Mouse (Mus musculus) G1E (cell line): ENCODE data around the gene Klhl12.

Source experiments
- CTCF ChIP-seq: IDR thresholded peaks from 2 replicates; pipeline ENCODE4 v1.5.1; 2012; ENCODE audit warnings: low read depth, low read length, inconsistent platforms, mixed read lengths
- TAL1 ChIP-seq: conservative IDR thresholded peaks from 2 replicates; pipeline ENCODE4 v1.6.1; 2012; ENCODE audit warnings: low read depth, low read length, inconsistent platforms, mixed read lengths

DNA sequence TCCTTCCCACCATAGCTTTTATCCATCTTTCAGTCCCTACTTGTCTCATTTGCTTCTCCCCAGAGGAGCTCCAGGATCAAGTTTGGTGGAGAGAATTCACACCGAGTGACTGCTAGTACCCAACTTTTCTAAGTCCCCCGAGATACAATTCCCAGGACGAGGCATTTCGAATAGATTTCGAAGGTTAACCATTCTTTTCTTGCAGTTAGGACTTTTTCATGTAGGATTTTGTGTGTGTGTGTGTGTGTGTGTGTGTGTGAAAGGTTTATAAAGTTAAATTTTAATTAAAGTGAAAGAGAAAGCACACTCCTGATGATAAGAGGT, 39.8 kb downstream of the Klhl12 start:
- TF ChIP-seq CTCF (no peak), TAL1 (no peak)
